8 mouse cellular contexts compared by ENCODE assay signal in genomic region chr19:5741641-5742240, GRCm38 (mm10). TPM values are rescaled to one million over a fixed set of nuclear protein-coding genes. Genes with fewer than 3 reads are reported as not detected.
DNase-seq lines count a peak whose midpoint lies in the region; ATAC-seq and TF ChIP-seq lines count a peak whose summit lies in the region.

No protein-coding gene starts in this region.

- peak overlapping the region; percentile 28; the same call in 1 of the 2 replicates for H3K27ac ChIP-seq in embryonic facial prominence, embryonic 11.5 days (replicated peaks; ENCODE audit: low read depth, low read length)
- H3K27ac ChIP-seq in limb, embryonic 13.5 days: peak overlapping the region; percentile 98
- H3K27ac ChIP-seq in midbrain, embryonic 13.5 days: peak overlapping the region; percentile 80
- peak overlapping the region; percentile 95 for H3K27ac ChIP-seq in stomach, postnatal 0 days (replicated peaks)

- no peaks in the 10 kb centered on the region for H3K9me3 ChIP-seq in embryonic facial prominence, embryonic 11.5 days (replicated peaks; ENCODE audit: control insufficient read depth, low read length)
- no peaks in the 10 kb centered on the region for H3K9me3 ChIP-seq in limb, embryonic 13.5 days
- no peaks in the 10 kb centered on the region for H3K9me3 ChIP-seq in midbrain, embryonic 13.5 days
- H3K9me3 ChIP-seq in stomach, postnatal 0 days (ENCODE audit: control insufficient read depth, low read length): no peaks in the 10 kb centered on the region

- peaks cover 14% of the 10 kb centered on the region for H3K4me1 ChIP-seq in embryonic facial prominence, embryonic 11.5 days (ENCODE audit: control insufficient read depth, insufficient read depth, low read length)
- peaks cover 68% of the 10 kb centered on the region for H3K4me1 ChIP-seq in limb, embryonic 13.5 days
- H3K4me1 ChIP-seq in midbrain, embryonic 13.5 days (replicated peaks): peaks cover 45% of the 10 kb centered on the region
- H3K4me1 ChIP-seq in stomach, postnatal 0 days (replicated peaks; ENCODE audit: control insufficient read depth, insufficient read depth): peaks cover 10% of the 10 kb centered on the region; the same call in 1 of the 2 replicates

- peak; percentile 42 for ATAC-seq in embryonic facial prominence, embryonic 11.5 days (replicated peaks; ENCODE audit: insufficient number of reproducible peaks, low FRiP score, low TSS enrichment, low read depth)
- peak; percentile 74 for ATAC-seq in limb, embryonic 13.5 days (ENCODE audit: low FRiP score, low read depth)
- peak; percentile 59 for ATAC-seq in midbrain, embryonic 13.5 days
- peak; percentile 71; the same call in 1 of the 2 replicates for ATAC-seq in stomach, postnatal 0 days (ENCODE audit: low FRiP score, low TSS enrichment)

- peak overlapping the region; percentile 90 for H3K9ac ChIP-seq in embryonic facial prominence, embryonic 11.5 days (replicated peaks; ENCODE audit: low read length)
- peak overlapping the region; percentile 97 for H3K9ac ChIP-seq in limb, embryonic 13.5 days
- H3K9ac ChIP-seq in midbrain, embryonic 13.5 days (replicated peaks): peak overlapping the region; percentile 90
- peak overlapping the region; percentile 84 for H3K9ac ChIP-seq in stomach, postnatal 0 days (ENCODE audit: low read length)

- WGBS in embryonic facial prominence, embryonic 11.5 days: under 1% methylated on average over 49 of the region's 55 CpGs
- WGBS in limb, embryonic 13.5 days: under 1% methylated on average over 40 of the region's 55 CpGs
- under 1% methylated on average over 27 of the region's 55 CpGs for WGBS in midbrain, embryonic 13.5 days
- WGBS in stomach, postnatal 0 days: 0% methylated on average over 51 of the region's 55 CpGs

- H3K36me3 ChIP-seq in embryonic facial prominence, embryonic 11.5 days (replicated peaks; ENCODE audit: control insufficient read depth, insufficient read depth, low read depth, low read length): no peaks in the 10 kb centered on the region
- H3K36me3 ChIP-seq in limb, embryonic 13.5 days: peaks cover 4% of the 10 kb centered on the region
- no peaks in the 10 kb centered on the region for H3K36me3 ChIP-seq in midbrain, embryonic 13.5 days
- no peaks in the 10 kb centered on the region for H3K36me3 ChIP-seq in stomach, postnatal 0 days (ENCODE audit: control insufficient read depth, insufficient read depth, low read length)

- peak overlapping the region; percentile 71 for H3K4me3 ChIP-seq in embryonic facial prominence, embryonic 11.5 days (ENCODE audit: low read depth, low read length)
- H3K4me3 ChIP-seq in limb, embryonic 13.5 days: peak overlapping the region; percentile 93
- peak overlapping the region; percentile 57 for H3K4me3 ChIP-seq in midbrain, embryonic 13.5 days (replicated peaks)
- peak overlapping the region; percentile 74 for H3K4me3 ChIP-seq in stomach, postnatal 0 days (ENCODE audit: low read depth, low read length)

- TF ChIP-seq CTCF in stomach, postnatal 0 days (IDR thresholded peaks at IDR 0.05; ENCODE audit: low read depth): peak; percentile 30

- H3K27me3 ChIP-seq in embryonic facial prominence, embryonic 11.5 days (ENCODE audit: control insufficient read depth, insufficient read depth, low read length): peaks cover 13% of the 10 kb centered on the region
- H3K27me3 ChIP-seq in limb, embryonic 13.5 days: peaks cover 39% of the 10 kb centered on the region
- H3K27me3 ChIP-seq in midbrain, embryonic 13.5 days: peaks cover 83% of the 10 kb centered on the region
- H3K27me3 ChIP-seq in stomach, postnatal 0 days (ENCODE audit: control insufficient read depth, insufficient read depth, low read length): no peaks in the 10 kb centered on the region

- peak overlapping the region; percentile 99 for H3K4me2 ChIP-seq in embryonic facial prominence, embryonic 11.5 days (ENCODE audit: low read depth, low read length)
- H3K4me2 ChIP-seq in limb, embryonic 13.5 days (replicated peaks): peak overlapping the region; percentile 93
- peak overlapping the region; percentile 94 for H3K4me2 ChIP-seq in midbrain, embryonic 13.5 days (replicated peaks)
- peak overlapping the region; percentile 99 for H3K4me2 ChIP-seq in stomach, postnatal 0 days (replicated peaks; ENCODE audit: low read depth)

- TF ChIP-seq EP300 in stomach, postnatal 0 days (optimal IDR thresholded peaks at IDR 0.05): no peak

- peak; percentile 60 for DNase-seq in layer of hippocampus, adult 11-12 months (ENCODE audit: low spot score)
- no peak for DNase-seq in layer of hippocampus, adult 9-10 months (ENCODE audit: low spot score)
- peak; percentile 71 for DNase-seq in embryonic facial prominence, embryonic 11.5 days (ENCODE audit: low spot score)
- DNase-seq in heart, adult 18-20 months: peak; percentile 84 to 91
- peak; percentile 78 for DNase-seq in kidney, adult 18-20 months
- DNase-seq in stomach, postnatal 0 days (ENCODE audit: low spot score): peak; percentile 76

RNA-seq across cellular contexts. Expression of gene Ltbp3, which starts 1.0 kb away (rescaled TPM):
- polyA plus RNA-seq in embryonic facial prominence, embryonic 11.5 days (2014; fragmentation: Nextera tagmentation; extraction: Ambion mirVana): 5.9 and 9.5 TPM in 2 replicates
- total RNA-seq in heart, adult 18-20 months (2021): 10 to 100 TPM; 30.4 to 35.5 TPM
- polyA plus RNA-seq in limb, embryonic 13.5 days (2015; fragmentation: Nextera tagmentation; extraction: Ambion mirVana): 41.1 and 48.9 TPM in 2 replicates
- polyA plus RNA-seq in midbrain, embryonic 13.5 days (2015; fragmentation: Nextera tagmentation; extraction: Ambion mirVana): 7.1 and 9.5 TPM in 2 replicates
- polyA plus RNA-seq in stomach, postnatal 0 days (2015; fragmentation: Nextera tagmentation; extraction: Ambion mirVana): 15.7 and 26.9 TPM in 2 replicates

RNA-seq across cellular contexts. Expression of gene Fam89b, which starts 12.3 kb away (rescaled TPM):
- 137 and 151 TPM in 2 replicates for polyA plus RNA-seq in embryonic facial prominence, embryonic 11.5 days (2014; fragmentation: Nextera tagmentation; extraction: Ambion mirVana)
- 10 to 100 TPM; 21.6 to 26.0 TPM for total RNA-seq in heart, adult 18-20 months (2021)
- polyA plus RNA-seq in limb, embryonic 13.5 days (2015; fragmentation: Nextera tagmentation; extraction: Ambion mirVana): 128 and 141 TPM in 2 replicates
- 179 and 197 TPM in 2 replicates for polyA plus RNA-seq in midbrain, embryonic 13.5 days (2015; fragmentation: Nextera tagmentation; extraction: Ambion mirVana)
- 51.9 and 52.1 TPM in 2 replicates for polyA plus RNA-seq in stomach, postnatal 0 days (2015; fragmentation: Nextera tagmentation; extraction: Ambion mirVana)

RNA-seq across cellular contexts. Expression of gene Ehbp1l1, which starts 15.6 kb away (rescaled TPM):
- polyA plus RNA-seq in embryonic facial prominence, embryonic 11.5 days (2014; fragmentation: Nextera tagmentation; extraction: Ambion mirVana): 4.5 and 5.5 TPM in 2 replicates
- 100 to 1,000 TPM; 134 to 144 TPM for total RNA-seq in heart, adult 18-20 months (2021)
- polyA plus RNA-seq in limb, embryonic 13.5 days (2015; fragmentation: Nextera tagmentation; extraction: Ambion mirVana): 20.4 and 21.2 TPM in 2 replicates
- polyA plus RNA-seq in midbrain, embryonic 13.5 days (2015; fragmentation: Nextera tagmentation; extraction: Ambion mirVana): 8.9 and 10.5 TPM in 2 replicates
- 28.0 and 29.5 TPM in 2 replicates for polyA plus RNA-seq in stomach, postnatal 0 days (2015; fragmentation: Nextera tagmentation; extraction: Ambion mirVana)

RNA-seq across cellular contexts. Expression of gene Scyl1, which starts 29.5 kb away (rescaled TPM):
- polyA plus RNA-seq in embryonic facial prominence, embryonic 11.5 days (2014; fragmentation: Nextera tagmentation; extraction: Ambion mirVana): 53.9 and 55.0 TPM in 2 replicates
- 10 to 100 TPM; 55.1 to 67.8 TPM for total RNA-seq in heart, adult 18-20 months (2021)
- polyA plus RNA-seq in limb, embryonic 13.5 days (2015; fragmentation: Nextera tagmentation; extraction: Ambion mirVana): 76.9 and 82.7 TPM in 2 replicates
- 64.9 and 70.0 TPM in 2 replicates for polyA plus RNA-seq in midbrain, embryonic 13.5 days (2015; fragmentation: Nextera tagmentation; extraction: Ambion mirVana)
- 38.1 and 40.9 TPM in 2 replicates for polyA plus RNA-seq in stomach, postnatal 0 days (2015; fragmentation: Nextera tagmentation; extraction: Ambion mirVana)

RNA-seq across cellular contexts. Expression of gene Kcnk7, which starts 37.6 kb away (rescaled TPM):
- not detected in 2 replicates for polyA plus RNA-seq in embryonic facial prominence, embryonic 11.5 days (2014; fragmentation: Nextera tagmentation; extraction: Ambion mirVana)
- not detected for total RNA-seq in heart, adult 18-20 months (2021)
- polyA plus RNA-seq in limb, embryonic 13.5 days (2015; fragmentation: Nextera tagmentation; extraction: Ambion mirVana): 0.51 and 0.75 TPM in 2 replicates
- polyA plus RNA-seq in midbrain, embryonic 13.5 days (2015; fragmentation: Nextera tagmentation; extraction: Ambion mirVana): 0.15 TPM in 1 of 2 replicates, not detected in the other
- polyA plus RNA-seq in stomach, postnatal 0 days (2015; fragmentation: Nextera tagmentation; extraction: Ambion mirVana): 8.4 and 9.5 TPM in 2 replicates

Comparison
In these comparisons a context has a peak if more than half of its experiments do, and no peak if none do; other contexts are left out.
1. H3K27ac ChIP-seq: peak in every context shown above with its lines; median percentile 98 in limb, embryonic 13.5 days; 95 in stomach, postnatal 0 days; 80 in midbrain, embryonic 13.5 days; 28 in embryonic facial prominence, embryonic 11.5 days.